Mouse (Mus musculus) C2C12 (cell line): ENCODE data around the gene Man1b1. TPM values are rescaled to one million over a fixed set of nuclear protein-coding genes. Genes with fewer than 3 reads are reported as not detected.
A peak's percentile ranks its signal among the peaks of the same experiment; 100 is the strongest.

Source experiments
- H3K27me3 ChIP-seq: one replicate; pipeline ENCODE4 v1.6.1; 2011; ENCODE audit not compliant: control insufficient read depth, insufficient read depth, insufficient read length
- H3K36me3 ChIP-seq: one replicate; pipeline ENCODE4 v1.6.1; 2011; ENCODE audit not compliant: control insufficient read depth, insufficient read depth
- H3K4me3 ChIP-seq: one replicate; pipeline ENCODE4 v1.5.1; 2011; ENCODE audit warnings: mild to moderate bottlenecking, control low read depth; ENCODE audit not compliant: poor library complexity, insufficient read depth, severe bottlenecking
- H3K79me2 ChIP-seq: one replicate; pipeline ENCODE4 v1.6.1; 2011; ENCODE audit not compliant: control insufficient read depth, insufficient read depth
- H3K79me3 ChIP-seq: one replicate; pipeline ENCODE4 v1.6.1; 2011; ENCODE audit warnings: low read depth, control low read depth
- H3ac ChIP-seq: one replicate; pipeline ENCODE3; 2011; ENCODE audit warnings: low read depth; ENCODE audit not compliant: control insufficient read depth, insufficient read length
- CEBPB ChIP-seq: IDR thresholded peaks from one replicate; pipeline ENCODE4 v1.6.1; 2011; ENCODE audit warnings: low read depth, mild to moderate bottlenecking, control low read depth, moderate library complexity
- CTCF ChIP-seq: IDR thresholded peaks from one replicate; pipeline ENCODE4 v1.5.1; 2011; ENCODE audit not compliant: control insufficient read depth, insufficient read depth, insufficient read length
- FOSL1 ChIP-seq: IDR thresholded peaks from one replicate; pipeline ENCODE4 v1.8.0; 2011; ENCODE audit warnings: mild to moderate bottlenecking, low read length; ENCODE audit not compliant: poor library complexity, insufficient read depth, severe bottlenecking
- MAX ChIP-seq: IDR thresholded peaks from one replicate; pipeline ENCODE4 v1.6.1; 2011; ENCODE audit warnings: mild to moderate bottlenecking, control low read depth
- MYOD1 ChIP-seq: IDR thresholded peaks from one replicate; pipeline ENCODE4 v1.6.1; 2011; ENCODE audit warnings: low read depth; ENCODE audit not compliant: control insufficient read depth, insufficient read length
- MYOG ChIP-seq: IDR thresholded peaks from one replicate; pipeline ENCODE4 v1.6.1; 2011; ENCODE audit not compliant: control insufficient read depth, insufficient read length; ENCODE audit errors: extremely low read depth
- USF1 ChIP-seq: IDR thresholded peaks from one replicate; pipeline ENCODE4 v1.6.1; 2011; ENCODE audit warnings: low read depth, mild to moderate bottlenecking, control low read depth, moderate library complexity
- polyA plus RNA-seq: library from polyadenylated mRNA; unstranded; fragments of >200 nt; fragmentation: generic; extraction: Trizol; gene quantifications from one replicate; pipeline ENCODE4 v1.2.1, GENCODE M21; 2012; ENCODE audit warnings: missing spikeins

Man1b1 gene
- polyA plus RNA-seq, 1 experiment, result 38.0 TPM

GRCm38 (mm10) chr2:25356208-25357079 is 24.3 kb downstream of the Man1b1 start, which contains the start of gene Dpp7:
Gene Dpp7 (minus strand): TSS chr2:25356359.
- Histone ChIP-seq H3K4me3 (peak within 1 kb of the TSS; percentile 44), H3K79me3 (peaks cover 2% of the 10 kb centered on the region), H3K36me3 (peaks cover 49% of the 10 kb centered on the region), H3K27me3 (no peaks in the 10 kb centered on the region), H3K79me2 (peaks cover 20% of the 10 kb centered on the region), H3ac (peak within 1 kb of the TSS; percentile 82)
- TF ChIP-seq FOSL1 (no peak), MYOD1 (no peak), MYOG (no peak), CEBPB (no peak), USF1 (peak; percentile 100), CTCF (no peak), MAX (peak; percentile 69)

- no peak overlapping the region for H3ac ChIP-seq
- no peak overlapping the region for H3K4me3 ChIP-seq
- no peak for TF ChIP-seq USF1
- no peak for TF ChIP-seq CEBPB
- no peak for TF ChIP-seq MAX
- TF ChIP-seq FOSL1, result no peak
- TF ChIP-seq MYOD1, result no peak
- TF ChIP-seq CTCF, result no peak
- no peak for TF ChIP-seq MYOG
- peaks cover 39% of the 10 kb centered on the region for H3K36me3 ChIP-seq
- no peaks in the 10 kb centered on the region for H3K27me3 ChIP-seq
- peaks cover 25% of the 10 kb centered on the region for H3K79me2 ChIP-seq
- peaks cover under 1% of the 10 kb centered on the region for H3K79me3 ChIP-seq
These were observed 27.7 kb downstream of the Man1b1 start for GRCm38 (mm10) chr2:25359848-25360247.

DNA sequence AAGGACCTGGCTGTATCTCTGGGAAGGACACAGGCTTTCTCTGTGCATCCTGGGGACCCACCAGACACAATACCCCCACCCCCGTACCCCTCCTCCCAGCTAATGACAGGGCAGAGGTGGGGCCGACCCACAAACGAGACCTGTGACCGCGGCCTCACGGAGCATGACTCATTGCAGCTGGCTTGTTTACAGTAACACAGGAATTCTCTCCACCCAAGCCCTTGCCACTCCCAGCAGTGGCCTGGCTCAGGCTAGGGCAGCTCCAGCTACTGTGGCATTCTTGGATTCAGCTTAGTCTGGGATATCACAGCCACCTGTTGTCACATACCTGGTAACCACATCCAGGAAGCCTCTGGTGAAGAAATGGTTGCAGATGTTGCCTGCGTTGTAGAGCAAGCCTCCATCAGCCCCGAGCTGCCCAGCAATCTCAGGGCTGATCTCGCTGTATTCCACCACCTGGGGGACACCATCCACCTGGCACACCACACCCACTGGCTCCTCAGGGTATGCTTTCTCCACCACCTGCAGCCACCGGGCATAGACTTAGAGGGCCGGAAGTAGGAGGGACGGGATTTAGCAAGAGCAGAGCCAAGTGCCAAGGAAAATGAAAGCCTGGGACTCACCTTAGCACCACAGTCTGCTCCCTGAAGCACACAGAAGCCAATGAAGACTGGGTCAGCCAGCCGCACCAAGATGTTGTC is 31.5 kb downstream of the Man1b1 start:
- Histone ChIP-seq H3K4me3 (no peak overlapping the region), H3ac (no peak overlapping the region), H3K79me3 (no peaks in the 10 kb centered on the region), H3K27me3 (no peaks in the 10 kb centered on the region), H3K79me2 (peaks cover 16% of the 10 kb centered on the region), H3K36me3 (peaks cover 39% of the 10 kb centered on the region)
- TF ChIP-seq CTCF, result no peak
- TF ChIP-seq MYOD1, result peak; percentile 46

GRCm38 (mm10) chr2:25364313-25364712 is 32.2 kb downstream of the Man1b1 start:
- peaks cover 39% of the 10 kb centered on the region for H3K36me3 ChIP-seq
- peaks cover 16% of the 10 kb centered on the region for H3K79me2 ChIP-seq
- no peak overlapping the region for H3ac ChIP-seq
- TF ChIP-seq FOSL1 (no peak), MYOG (no peak), USF1 (no peak), CEBPB (no peak), MAX (no peak), CTCF (no peak), MYOD1 (no peak)
- H3K4me3 ChIP-seq, result peak overlapping the region; percentile 65
- H3K79me3 ChIP-seq, result no peaks in the 10 kb centered on the region
- no peaks in the 10 kb centered on the region for H3K27me3 ChIP-seq

GRCm38 (mm10) chr2:25364761-25365090 is 32.6 kb downstream of the Man1b1 start:
- Histone ChIP-seq H3ac (peak overlapping the region; percentile 87), H3K79me3 (no peaks in the 10 kb centered on the region), H3K27me3 (no peaks in the 10 kb centered on the region), H3K79me2 (peaks cover 16% of the 10 kb centered on the region), H3K4me3 (peak overlapping the region; percentile 65), H3K36me3 (peaks cover 35% of the 10 kb centered on the region)
- TF ChIP-seq MYOG (no peak), MYOD1 (no peak), FOSL1 (no peak), CTCF (no peak)

- H3K4me3 ChIP-seq, result peak within 1 kb of the TSS; percentile 65
- H3K79me2 ChIP-seq, result peaks cover 16% of the 10 kb centered on the region
- TF ChIP-seq CTCF (no peak), USF1 (peak; percentile 75)
- peak within 1 kb of the TSS; percentile 87 for H3ac ChIP-seq
- H3K36me3 ChIP-seq, result peaks cover 30% of the 10 kb centered on the region
- no peaks in the 10 kb centered on the region for H3K27me3 ChIP-seq
- H3K79me3 ChIP-seq, result no peaks in the 10 kb centered on the region
These were observed 33.1 kb downstream of the Man1b1 start, which contains the start of gene Uap1l1 for GRCm38 (mm10) chr2:25365091-25365761. Gene Uap1l1 (minus strand): TSS chr2:25365682.
